Mouse (Mus musculus) ES-E14 (cell line): Measurements from ENCODE around the gene Nomo1.

Experiments used
- HCFC1 ChIP-seq: IDR thresholded peaks from 2 replicates; pipeline ENCODE4 v1.6.1; 2012; ENCODE audit warnings: low read length, inconsistent platforms, borderline replicate concordance; ENCODE audit not compliant: insufficient read depth
- MAFK ChIP-seq: IDR thresholded peaks from 2 replicates; pipeline ENCODE4 v1.6.1; 2014; ENCODE audit warnings: mild to moderate bottlenecking, low read depth, low read length, inconsistent platforms; ENCODE audit not compliant: insufficient read depth
- ZC3H11A ChIP-seq: IDR thresholded peaks from 2 replicates; pipeline ENCODE4 v1.6.1; 2012; ENCODE audit warnings: low read depth, mild to moderate bottlenecking, inconsistent platforms, low read length, borderline replicate concordance

- TF ChIP-seq MAFK: no peak
- TF ChIP-seq HCFC1: no peak
- no peak for TF ChIP-seq ZC3H11A
These were observed 30.8 kb upstream of the Nomo1 start for GRCm38 (mm10) chr7:46002748-46003147.
